In the genomic region with DNA sequence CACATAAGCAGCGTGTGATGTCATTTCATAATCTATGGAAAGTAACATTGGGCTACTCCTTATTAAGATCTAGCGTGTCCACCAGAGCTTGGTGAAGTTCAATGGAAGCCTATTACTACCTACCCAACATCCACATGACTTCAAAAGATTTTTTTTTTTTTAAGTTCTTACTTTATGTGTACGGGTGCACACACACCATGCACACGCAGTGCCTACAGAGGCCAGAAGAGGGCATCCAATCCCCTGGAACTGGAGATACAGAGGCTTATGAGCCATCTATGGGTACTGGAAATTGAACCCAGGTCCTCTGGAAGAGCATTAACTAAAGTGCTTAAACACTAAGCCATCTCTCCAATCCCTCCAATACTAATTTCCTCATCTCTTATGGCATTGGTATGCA, we compare ENCODE assay signal across 11 mouse cellular contexts. TPM values are rescaled to one million over a fixed set of nuclear protein-coding genes. Genes with fewer than 3 reads are reported as not detected.
DNase-seq lines count a peak whose midpoint lies in the region; ATAC-seq and TF ChIP-seq lines count a peak whose summit lies in the region.
"Had no signal": no experiment of that assay in that cellular context is flagged by ENCODE, and none has a peak within 500 bp of the region (broad histone marks: within the 10 kb centered on the region; RNA-seq: fewer than 3 reads in every experiment).

No protein-coding gene starts in this region.

- no peak for DNase-seq in kidney, postnatal 0 days (ENCODE audit: low spot score)
- peak; percentile 14 for DNase-seq in thymus, postnatal 25 days
- DNase-seq in thymus, postnatal 0 days (ENCODE audit: low spot score) = no peak
- DNase-seq in ovary, postnatal 36 days (ENCODE audit: low spot score) = no peak
- DNase-seq in frontal cortex, postnatal 25 days (ENCODE audit: low spot score in 2 of 2) = no peak
- DNase-seq: cerebellum, adult 9-10 months; layer of hippocampus, adult 9-11 months had no signal

- no peaks in the 10 kb centered on the region for H3K4me1 ChIP-seq in kidney, postnatal 0 days (replicated peaks; ENCODE audit: insufficient read depth, low read length)
- no peaks in the 10 kb centered on the region for H3K4me1 ChIP-seq in kidney, embryonic 16.5 days (ENCODE audit: insufficient read depth, low read length)
- H3K4me1 ChIP-seq in cortical plate, adult 2 months (ENCODE audit: control insufficient read depth, insufficient read depth, low read length) = no peaks in the 10 kb centered on the region

- TF ChIP-seq CTCF in kidney, postnatal 0 days (IDR thresholded peaks at IDR 0.05; ENCODE audit: low read depth) = peak; percentile 39; the same call in 1 of the 2 replicates
- 0 out of 2 replicates have a peak, but pooled peaks have one; percentile 12 for TF ChIP-seq CTCF in cortical plate, adult 2 months (IDR thresholded peaks at IDR 0.05; ENCODE audit: extremely low read depth, insufficient read depth, low read length)

- no peaks in the 10 kb centered on the region for H3K27me3 ChIP-seq in kidney, postnatal 0 days (ENCODE audit: insufficient read depth, low read length)
- H3K27me3 ChIP-seq in kidney, embryonic 16.5 days (ENCODE audit: insufficient read depth, low read length) = no peaks in the 10 kb centered on the region
- H3K27me3 ChIP-seq: heart, embryonic 15.5 days had no signal

- no peaks in the 10 kb centered on the region for H3K36me3 ChIP-seq in kidney, postnatal 0 days (ENCODE audit: insufficient read depth, low read length)
- no peaks in the 10 kb centered on the region for H3K36me3 ChIP-seq in kidney, embryonic 16.5 days (ENCODE audit: insufficient read depth, low read length)
- H3K36me3 ChIP-seq: heart, embryonic 15.5 days; limb, embryonic 12.5 days had no signal

- no peak overlapping the region for H3K4me2 ChIP-seq in kidney, postnatal 0 days (ENCODE audit: low read length)
- H3K4me2 ChIP-seq in kidney, embryonic 16.5 days (replicated peaks; ENCODE audit: low read depth, low read length) = no peak overlapping the region
- H3K4me2 ChIP-seq: heart, embryonic 15.5 days; limb, embryonic 12.5 days had no signal

- no peak overlapping the region for H3K9ac ChIP-seq in kidney, postnatal 0 days (ENCODE audit: low read depth, low read length)
- H3K9ac ChIP-seq in kidney, embryonic 16.5 days (replicated peaks; ENCODE audit: low read length) = no peak overlapping the region
- H3K9ac ChIP-seq: heart, embryonic 15.5 days; limb, embryonic 12.5 days had no signal

- 83% methylated on average over 4 of the region's 4 CpGs for WGBS in kidney, postnatal 0 days
- 88% methylated on average over 4 of the region's 4 CpGs for WGBS in kidney, embryonic 16.5 days

- ATAC-seq in kidney, postnatal 0 days (replicated peaks; ENCODE audit: low FRiP score, low read depth) = no peak
- ATAC-seq in kidney, embryonic 16.5 days (ENCODE audit: low FRiP score, low TSS enrichment) = no peak

- H3K4me3 ChIP-seq in kidney, postnatal 0 days (replicated peaks; ENCODE audit: low read depth, low read length) = no peak overlapping the region
- no peak overlapping the region for H3K4me3 ChIP-seq in kidney, embryonic 16.5 days (ENCODE audit: low read length)
- H3K4me3 ChIP-seq in cortical plate, adult 2 months (ENCODE audit: insufficient read depth, low read length) = no peak overlapping the region
- H3K4me3 ChIP-seq: heart, embryonic 15.5 days; limb, embryonic 12.5 days had no signal

- H3K27ac ChIP-seq in kidney, postnatal 0 days = no peak overlapping the region
- no peak overlapping the region for H3K27ac ChIP-seq in kidney, embryonic 16.5 days (ENCODE audit: low read length)
- no peak overlapping the region for H3K27ac ChIP-seq in cortical plate, adult 2 months (ENCODE audit: insufficient read depth, low read length)
- H3K27ac ChIP-seq: heart, embryonic 15.5 days; limb, embryonic 12.5 days had no signal

- H3K9me3 ChIP-seq in kidney, postnatal 0 days (replicated peaks; ENCODE audit: low read length) = no peaks in the 10 kb centered on the region
- H3K9me3 ChIP-seq in kidney, embryonic 16.5 days (ENCODE audit: low read length) = no peaks in the 10 kb centered on the region
- H3K9me3 ChIP-seq: heart, embryonic 15.5 days; limb, embryonic 12.5 days had no signal

- TF ChIP-seq POLR2A in cortical plate, adult 2 months (IDR thresholded peaks at IDR 0.05; ENCODE audit: extremely low read depth, insufficient read depth, low read length) = no peak

RNA-seq across cellular contexts. Expression of a gene that starts 38.0 kb away (rescaled TPM):
- polyA plus RNA-seq in kidney, postnatal 0 days (2015; fragmentation: Nextera tagmentation; extraction: Ambion mirVana) = 0.88 and 1.5 TPM in 2 replicates
- 1.00 and 1.3 TPM in 2 replicates for polyA plus RNA-seq in kidney, embryonic 16.5 days (2015; fragmentation: Nextera tagmentation; extraction: Ambion mirVana)
- 3.3 and 4.9 TPM in 2 replicates for polyA plus RNA-seq in thymus, postnatal 0 days (2015; fragmentation: Nextera tagmentation; extraction: Ambion mirVana)
- 1.5 and 1.6 TPM in 2 replicates for polyA plus RNA-seq in cortical plate, adult 2 months (2012; rRNA removed)

RNA-seq across cellular contexts. Expression of a gene that starts 39.9 kb away (rescaled TPM):
- polyA plus RNA-seq in kidney, postnatal 0 days (2015; fragmentation: Nextera tagmentation; extraction: Ambion mirVana) = 2.8 TPM in 2 replicates
- 0.81 and 1.00 TPM in 2 replicates for polyA plus RNA-seq in kidney, embryonic 16.5 days (2015; fragmentation: Nextera tagmentation; extraction: Ambion mirVana)
- 0.03 and 0.04 TPM in 2 replicates for polyA plus RNA-seq in thymus, postnatal 0 days (2015; fragmentation: Nextera tagmentation; extraction: Ambion mirVana)
- polyA plus RNA-seq in cortical plate, adult 2 months (2012; rRNA removed) = 18.0 and 19.0 TPM in 2 replicates
